Mouse (Mus musculus): ENCODE results near the gene Arhgap24.

Gene Arhgap24

GRCm38 (mm10) chr5:102481215-102482211, at the start of gene Arhgap24:
Gene Arhgap24 (plus strand): TSS chr5:102481391.
- DNase-seq (ENCODE audit: low spot score in 2 of 2) = peak in 1 of 2 experiments; percentile 15

- DNase-seq (ENCODE audit: low spot score in 2 of 2) = no peak
Observed at GRCm38 (mm10) chr5:102434182-102434581, 47.0 kb upstream of the Arhgap24 start.

DNA sequence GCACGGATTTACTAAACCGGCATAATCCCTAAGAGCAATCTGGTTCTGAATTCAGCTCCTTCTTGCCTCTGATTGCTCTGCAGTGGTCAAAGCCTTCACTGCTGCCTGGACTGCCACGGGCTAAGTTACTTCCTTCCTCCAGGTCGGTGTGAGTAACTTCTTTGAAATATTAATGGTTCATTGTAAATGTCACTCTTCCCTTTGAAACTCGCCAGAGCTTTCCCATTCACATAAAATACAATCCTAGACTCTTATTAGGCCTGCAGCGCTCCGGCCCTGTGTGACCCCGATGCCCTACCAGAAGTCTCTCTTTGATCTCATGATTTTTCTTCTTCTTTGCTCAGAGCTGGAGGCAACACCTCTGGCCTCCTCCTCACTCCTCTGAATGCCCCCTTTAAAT, 44.6 kb upstream of the Arhgap24 start:
- no peak for DNase-seq (ENCODE audit: low spot score in 2 of 2)

- no peak for DNase-seq (ENCODE audit: low spot score in 2 of 2)
Observed at GRCm38 (mm10) chr5:102439119-102439877, 41.9 kb upstream of the Arhgap24 start.

GRCm38 (mm10) chr5:102447436-102447835, 33.8 kb upstream of the Arhgap24 start:
- no peak for DNase-seq (ENCODE audit: low spot score in 2 of 2)

DNA sequence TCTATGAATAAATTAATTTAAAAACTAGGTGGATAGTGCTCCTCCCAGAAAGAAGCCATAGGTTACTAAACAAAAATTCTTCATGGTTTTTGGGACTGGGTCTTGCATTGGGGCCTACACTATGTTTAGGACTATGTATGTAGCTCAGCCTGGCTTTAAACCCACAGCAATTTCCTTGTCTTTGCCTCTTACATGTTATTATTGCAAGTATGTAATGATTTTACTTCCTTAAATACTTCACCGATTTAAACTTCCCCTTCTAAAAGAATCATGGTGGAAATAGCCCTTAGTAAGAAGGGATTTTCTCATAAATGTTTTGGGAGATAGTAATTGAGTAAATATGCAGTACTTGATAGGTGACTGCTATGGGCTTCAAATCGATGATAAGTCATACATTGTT, 30.3 kb upstream of the Arhgap24 start:
- DNase-seq (ENCODE audit: low spot score in 2 of 2) = no peak

- DNase-seq (ENCODE audit: low spot score in 2 of 2) = no peak
Observed at GRCm38 (mm10) chr5:102452079-102452797, 29.0 kb upstream of the Arhgap24 start.

DNA sequence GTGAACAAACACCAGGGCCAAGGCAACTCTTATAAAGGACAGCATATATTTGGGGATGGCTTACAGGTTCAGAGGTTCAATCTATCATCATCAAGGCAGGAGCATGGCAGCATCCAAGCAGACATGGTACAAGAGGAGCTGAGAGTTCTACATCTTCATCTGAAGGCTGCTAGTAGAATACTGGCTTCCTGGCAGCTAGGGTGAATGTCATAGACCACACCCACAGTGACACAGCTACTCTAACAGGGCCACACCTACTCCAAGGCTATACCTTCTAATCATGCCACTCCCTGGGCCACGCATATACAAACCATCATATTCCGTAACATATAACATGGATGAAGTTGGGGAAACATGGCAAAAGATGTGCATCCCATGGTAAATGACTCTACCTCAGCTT, 27.9 kb upstream of the Arhgap24 start:
- no peak for DNase-seq (ENCODE audit: low spot score in 2 of 2)

DNA sequence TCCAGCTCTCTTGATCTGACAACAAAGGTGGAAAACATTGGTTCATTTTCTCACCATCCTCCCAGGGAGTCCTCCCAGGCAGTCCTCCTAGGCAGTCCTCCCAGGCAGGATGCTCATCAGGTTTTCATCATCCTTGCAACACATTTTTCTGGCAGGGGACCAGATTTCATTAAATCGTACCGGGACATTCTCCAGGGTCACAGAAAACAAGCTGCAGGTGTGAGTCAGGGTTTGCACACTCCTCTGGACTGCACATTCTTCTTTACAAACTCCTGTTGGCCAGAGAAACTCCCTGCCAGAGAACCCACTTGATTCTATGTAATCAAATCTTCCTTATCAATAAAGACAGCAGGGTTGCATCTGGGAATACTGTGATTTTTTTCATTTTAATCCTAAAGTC, 25.9 kb upstream of the Arhgap24 start:
- no peak for DNase-seq (ENCODE audit: low spot score in 2 of 2)

- no peak for DNase-seq (ENCODE audit: low spot score in 2 of 2)
Observed at GRCm38 (mm10) chr5:102460452-102461197, 20.6 kb upstream of the Arhgap24 start.

GRCm38 (mm10) chr5:102462948-102463347, 18.2 kb upstream of the Arhgap24 start:
- DNase-seq (ENCODE audit: low spot score in 2 of 2) = no peak

GRCm38 (mm10) chr5:102465372-102465771, 15.8 kb upstream of the Arhgap24 start:
- DNase-seq (ENCODE audit: low spot score in 2 of 2) = no peak

GRCm38 (mm10) chr5:102468292-102468691, 12.9 kb upstream of the Arhgap24 start:
- DNase-seq (ENCODE audit: low spot score in 2 of 2) = no peak

GRCm38 (mm10) chr5:102470284-102470683, 10.9 kb upstream of the Arhgap24 start:
- DNase-seq (ENCODE audit: low spot score in 2 of 2) = no peak

DNA sequence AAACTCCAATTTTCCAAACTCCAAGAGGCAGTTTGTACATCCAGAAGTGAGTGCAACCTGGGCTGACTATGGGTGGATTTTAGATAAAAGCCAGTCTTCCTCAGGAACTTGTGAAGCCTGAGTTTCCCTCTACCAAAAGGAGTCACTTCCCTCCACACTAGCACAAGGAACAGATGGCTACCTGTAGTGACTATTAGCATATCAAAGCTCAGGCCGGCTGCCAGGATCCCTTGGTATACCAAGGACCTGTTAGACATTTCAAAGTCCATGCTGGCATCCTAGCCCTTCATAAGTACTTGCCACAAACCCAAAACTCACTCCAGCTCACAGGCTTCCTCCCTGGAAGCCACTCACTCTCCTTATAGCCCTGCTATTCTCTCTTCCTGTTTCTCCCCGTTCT, 3.1 kb upstream of the Arhgap24 start:
- no peak for DNase-seq (ENCODE audit: low spot score in 2 of 2)

DNA sequence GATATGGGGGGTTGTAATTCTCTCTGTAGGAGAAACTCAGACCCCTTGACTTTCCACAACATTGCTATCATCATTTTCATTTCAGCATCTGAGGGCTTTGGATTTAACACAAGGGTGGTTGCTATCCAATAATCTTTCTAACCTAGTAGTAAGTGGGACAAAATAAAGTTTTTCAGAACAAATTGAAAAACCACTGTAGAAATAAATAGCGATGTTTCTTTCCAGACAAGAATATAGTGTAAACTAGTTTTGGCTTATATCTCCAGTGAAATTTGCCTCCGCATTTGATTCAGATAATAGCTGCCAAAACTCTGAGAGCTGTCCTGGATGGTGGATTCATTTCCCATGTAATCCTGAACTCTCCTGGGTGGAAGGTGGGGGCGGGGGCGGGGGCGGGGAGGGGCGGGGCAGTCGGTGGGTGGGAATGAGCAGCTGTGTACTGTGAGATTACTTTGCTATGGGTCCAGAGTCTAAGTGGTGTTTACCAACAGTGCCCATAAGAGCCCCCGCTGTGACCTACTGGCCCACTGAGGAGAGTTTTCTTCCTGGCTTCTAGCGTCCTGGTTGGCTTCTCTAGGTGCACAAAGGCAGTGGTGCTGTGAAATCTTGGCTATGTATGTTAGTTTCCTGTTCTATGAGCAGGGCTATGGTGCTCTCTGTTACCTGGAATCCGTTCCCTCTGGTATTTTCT, 2.2 kb downstream of the Arhgap24 start:
- no peak for DNase-seq (ENCODE audit: low spot score in 2 of 2)

DNA sequence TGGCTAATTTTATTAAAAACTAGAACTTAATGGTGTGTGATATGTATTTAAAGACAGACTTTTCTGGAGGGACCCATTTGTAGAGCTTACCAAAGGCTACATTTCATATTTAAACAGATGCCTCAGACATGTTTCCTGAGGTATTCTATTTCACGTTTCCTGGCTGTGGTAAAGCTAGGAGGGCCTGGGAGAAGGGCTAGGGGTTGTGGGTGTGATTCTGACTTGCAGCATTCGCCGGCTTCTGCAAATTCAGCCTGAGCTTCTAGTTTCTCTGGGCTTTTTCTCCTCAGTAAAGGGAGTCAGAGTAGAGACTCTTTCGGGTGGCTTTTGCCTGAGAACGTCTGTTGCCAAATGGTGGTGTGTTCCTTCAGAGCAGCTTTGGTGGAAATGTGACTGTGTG, 10.4 kb downstream of the Arhgap24 start:
- no peak for DNase-seq (ENCODE audit: low spot score in 2 of 2)

DNA sequence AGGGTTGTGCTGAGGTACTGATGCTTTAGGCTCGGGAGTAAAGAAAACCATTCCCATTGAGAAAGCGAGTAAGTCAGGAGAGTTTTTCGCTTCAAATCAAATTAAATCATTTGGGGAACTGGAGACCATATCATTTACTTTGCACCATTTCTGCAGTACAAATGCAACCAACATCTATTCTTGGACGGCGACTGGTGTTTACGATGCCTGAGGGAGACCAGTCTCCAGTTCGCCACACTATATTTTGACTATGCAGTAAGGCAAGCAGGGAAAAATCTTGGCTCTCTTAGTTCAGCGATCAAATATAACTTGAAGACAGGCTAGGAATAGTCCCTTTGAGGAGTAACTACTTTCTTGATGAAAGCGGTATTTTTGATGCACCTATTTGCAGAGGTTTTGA, 11.0 kb downstream of the Arhgap24 start:
- no peak for DNase-seq (ENCODE audit: low spot score in 2 of 2)

DNA sequence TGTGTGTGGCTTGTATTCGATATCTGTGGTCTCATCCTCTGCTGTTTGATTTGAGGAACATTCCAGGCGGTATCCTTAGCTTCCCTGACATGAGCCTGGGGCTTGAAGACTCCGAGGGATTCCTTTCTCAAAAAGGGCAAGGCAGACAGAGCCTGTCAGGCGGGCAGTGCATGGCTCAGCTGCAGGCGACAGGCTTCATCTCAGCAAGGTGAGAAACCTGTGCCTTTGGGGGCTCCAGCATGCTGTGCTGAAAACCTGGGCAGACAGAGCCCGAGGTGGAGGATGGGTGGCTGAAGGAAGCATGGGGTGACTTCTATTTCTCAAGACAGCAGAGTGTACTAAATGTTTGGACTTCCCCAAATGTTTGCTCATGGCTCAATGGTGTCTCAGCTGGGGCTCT, 13.6 kb downstream of the Arhgap24 start:
- DNase-seq (ENCODE audit: low spot score in 2 of 2) = no peak

DNA sequence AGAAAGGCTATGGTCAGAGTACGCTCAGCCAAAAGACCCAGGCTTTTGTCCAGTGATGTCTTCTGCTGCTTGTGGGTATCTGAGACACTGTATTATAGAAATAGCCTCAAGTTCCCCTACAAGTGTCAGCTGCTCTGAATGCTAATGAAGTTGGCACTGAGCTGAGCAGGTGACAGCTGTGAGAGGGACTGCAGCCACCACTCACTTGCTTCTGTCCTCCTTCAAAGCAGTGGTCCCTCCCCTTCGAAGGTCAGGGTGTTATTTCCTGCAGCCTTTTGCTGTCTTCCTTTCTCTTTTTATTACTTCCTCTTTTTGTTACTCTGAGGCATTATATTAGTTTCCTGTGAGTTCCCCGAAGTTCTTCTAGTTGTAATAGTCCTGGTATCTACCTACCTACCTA, 16.0 kb downstream of the Arhgap24 start:
- no peak for DNase-seq (ENCODE audit: low spot score in 2 of 2)

DNA sequence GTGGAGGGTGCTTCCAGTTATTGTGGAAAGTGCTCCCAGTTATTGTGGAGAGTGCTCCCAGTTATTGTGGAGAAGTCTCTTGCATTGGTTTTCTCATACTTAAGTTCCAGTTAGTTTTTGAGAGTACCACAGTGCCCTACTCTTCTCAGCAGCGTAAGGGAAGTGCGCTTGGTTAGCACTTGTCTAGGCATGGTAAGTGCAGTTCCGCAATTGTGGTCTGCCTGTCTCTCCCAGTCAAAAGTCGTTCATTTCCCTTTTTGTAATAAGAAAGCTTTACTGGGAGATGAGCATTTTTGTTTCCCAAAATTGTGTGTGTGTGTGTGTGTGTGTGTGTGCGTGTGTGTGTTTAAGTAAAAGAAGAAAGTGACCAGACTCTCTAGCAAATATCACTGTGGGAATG, 17.6 kb downstream of the Arhgap24 start:
- DNase-seq (ENCODE audit: low spot score in 2 of 2) = no peak
